Mouse (Mus musculus) MEL (cell line): ENCODE results near the gene Pcbp4. TPM values are rescaled to one million over a fixed set of nuclear protein-coding genes. Genes with fewer than 3 reads are reported as not detected.

ENCODE experiments used
- DNase-seq: peaks from one replicate; pipeline ENCODE4 v3.0.0; 2011; ENCODE audit warnings: low read depth, low spot score
- H3K27ac ChIP-seq: 2 replicates; pipeline ENCODE4 v1.5.1; 2012; ENCODE audit warnings: low read depth, mild to moderate bottlenecking, control low read depth, low read length, moderate library complexity; ENCODE audit not compliant: control insufficient read depth
- H3K27me3 ChIP-seq, 2 experiments: fragments of 150-350 bp in 1 of 2; sonication (generic) in 1 of 2; 2 replicates each; pipeline ENCODE4 v1.6.1; 2012; ENCODE audit warnings: low read length in 2 of 2, mild to moderate bottlenecking in 2 of 2, improper control_type of control experiment in 1 of 2, moderate library complexity in 1 of 2; ENCODE audit not compliant: insufficient read depth in 2 of 2, control insufficient read depth in 1 of 2
- H3K36me3 ChIP-seq, 2 experiments: 2 replicates each; pipeline ENCODE4 v1.6.1; 2012 to 2014; ENCODE audit warnings: low read length in 2 of 2, improper control_type of control experiment in 1 of 2, inconsistent platforms in 1 of 2, mild to moderate bottlenecking in 1 of 2; ENCODE audit not compliant: insufficient read depth in 2 of 2, control insufficient read depth in 1 of 2
- H3K4me1 ChIP-seq, 2 experiments: fragments of 150-350 bp in 1 of 2; sonication (generic) in 1 of 2; 2 replicates each; pipeline ENCODE4 v1.6.1; 2012; ENCODE audit warnings: low read length in 2 of 2, improper control_type of control experiment in 1 of 2, mild to moderate bottlenecking in 1 of 2; ENCODE audit not compliant: insufficient read depth in 2 of 2, control insufficient read depth in 1 of 2
- H3K4me3 ChIP-seq, 2 experiments: fragments of 150-350 bp in 1 of 2; sonication (generic) in 1 of 2; 2 replicates each; pipeline ENCODE4 v1.5.1; 2012; ENCODE audit warnings: low read depth in 2 of 2, low read length in 2 of 2, mild to moderate bottlenecking in 2 of 2, moderate library complexity in 2 of 2, control low read depth in 1 of 2, improper control_type of control experiment in 1 of 2; ENCODE audit not compliant: control insufficient read depth in 1 of 2, insufficient read depth in 1 of 2
- H3K79me2 ChIP-seq: 2 replicates; pipeline ENCODE4 v1.6.1; 2012; ENCODE audit warnings: mild to moderate bottlenecking, low read length, moderate library complexity; ENCODE audit not compliant: control insufficient read depth, poor library complexity, insufficient read depth
- H3K9ac ChIP-seq: 2 replicates; pipeline ENCODE4 v1.6.1; 2012; ENCODE audit warnings: low read depth, mild to moderate bottlenecking, control low read depth, low read length, moderate library complexity; ENCODE audit not compliant: control insufficient read depth, poor library complexity, severe bottlenecking
- H3K9me3 ChIP-seq: fragments of 150-350 bp; sonication (generic); replicated peaks from 2 replicates; pipeline ENCODE4 v1.6.1; 2012; ENCODE audit warnings: mild to moderate bottlenecking, low read length, improper control_type of control experiment, moderate library complexity; ENCODE audit not compliant: insufficient read depth
- CTCF ChIP-seq, 3 experiments: IDR thresholded peaks in 2 of 3; conservative IDR thresholded peaks in 1 of 3; 2 replicates each; pipeline ENCODE4 v1.5.1; 2011 to 2012; ENCODE audit warnings: low read length in 3 of 3, low read depth in 2 of 3, mild to moderate bottlenecking in 2 of 3, improper control_type of control experiment in 1 of 3, inconsistent platforms in 1 of 3, mixed read lengths in 1 of 3, moderate library complexity in 1 of 3; ENCODE audit not compliant: control insufficient read depth in 1 of 3, insufficient read depth in 1 of 3, poor library complexity in 1 of 3, severe bottlenecking in 1 of 3
- ETS1 ChIP-seq: IDR thresholded peaks from 2 replicates; pipeline ENCODE4 v1.6.1; 2012; ENCODE audit warnings: low read depth, mild to moderate bottlenecking, inconsistent platforms, low read length, improper control_type of control experiment, moderate library complexity
- JUND ChIP-seq: IDR thresholded peaks from 2 replicates; pipeline ENCODE4 v1.6.1; 2011; ENCODE audit warnings: low read depth, mild to moderate bottlenecking, improper control_type of control experiment, low read length
- KAT2A ChIP-seq: conservative IDR thresholded peaks from 2 replicates; pipeline ENCODE4 v1.6.1; 2012; ENCODE audit warnings: low read depth, low read length, improper control_type of control experiment, inconsistent platforms
- MAX ChIP-seq: IDR thresholded peaks from 2 replicates; pipeline ENCODE4 v1.6.1; 2011; ENCODE audit warnings: low read length, improper control_type of control experiment
- MYC ChIP-seq: IDR thresholded peaks from 2 replicates; pipeline ENCODE4 v1.6.1; 2011; ENCODE audit warnings: low read depth, mild to moderate bottlenecking, low read length, improper control_type of control experiment, moderate library complexity
- NRF1 ChIP-seq: IDR thresholded peaks from 2 replicates; pipeline ENCODE4 v1.6.1; 2014; ENCODE audit warnings: low read depth, mild to moderate bottlenecking, inconsistent platforms, low read length, improper control_type of control experiment, moderate library complexity; ENCODE audit not compliant: poor library complexity, insufficient read depth, severe bottlenecking
- POLR2AphosphoS2 ChIP-seq: IDR thresholded peaks from 2 replicates; pipeline ENCODE4 v1.6.1; 2011; ENCODE audit warnings: low read length, improper control_type of control experiment
- POLR2AphosphoS5 ChIP-seq: IDR thresholded peaks from 2 replicates; pipeline ENCODE4 v1.6.1; 2012; ENCODE audit warnings: low read depth, borderline replicate concordance, mild to moderate bottlenecking, inconsistent platforms, low read length, moderate library complexity, mixed read lengths
- RAD21 ChIP-seq: IDR thresholded peaks from 2 replicates; pipeline ENCODE4 v1.6.1; 2011; ENCODE audit warnings: mild to moderate bottlenecking, low read depth, low read length, improper control_type of control experiment
- RCOR1 ChIP-seq: IDR thresholded peaks from 2 replicates; pipeline ENCODE4 v1.6.1; 2012; ENCODE audit warnings: low read depth, mild to moderate bottlenecking, inconsistent platforms, low read length, improper control_type of control experiment
- ZKSCAN1 ChIP-seq: IDR thresholded peaks from 2 replicates; pipeline ENCODE4 v1.6.1; 2012; ENCODE audit warnings: low read depth, mild to moderate bottlenecking, inconsistent platforms, low read length, improper control_type of control experiment, moderate library complexity
- ZNF384 ChIP-seq: IDR thresholded peaks from 2 replicates; pipeline ENCODE4 v1.6.1; 2012; ENCODE audit warnings: low read depth, mild to moderate bottlenecking, inconsistent platforms, low read length, improper control_type of control experiment
- polyA plus RNA-seq, 2 experiments: library from polyadenylated mRNA; stranded (reverse) in 1 of 2; unstranded in 1 of 2; fragments of >175 nt in 1 of 2; fragments of >200 nt in 1 of 2; gene quantifications; 2 replicates each; pipeline versions ENCODE4 v1.2.1 to v1.2.4; 2012; ENCODE audit warnings: low replicate concordance in 2 of 2, low read depth in 1 of 2; ENCODE audit not compliant: insufficient read length in 2 of 2, insufficient read depth in 1 of 2, missing spikeins in 1 of 2
- total RNA-seq: library from RNA; depleted of rRNA; stranded (reverse); fragments of 300-350 nt; gene quantifications from 2 replicates; pipeline ENCODE4 v1.2.3, GENCODE M21; 2012

Gene Pcbp4
- total and polyA plus RNA-seq, 3 experiments: 7.7 to 36.6 TPM; not detected in 1

DNA sequence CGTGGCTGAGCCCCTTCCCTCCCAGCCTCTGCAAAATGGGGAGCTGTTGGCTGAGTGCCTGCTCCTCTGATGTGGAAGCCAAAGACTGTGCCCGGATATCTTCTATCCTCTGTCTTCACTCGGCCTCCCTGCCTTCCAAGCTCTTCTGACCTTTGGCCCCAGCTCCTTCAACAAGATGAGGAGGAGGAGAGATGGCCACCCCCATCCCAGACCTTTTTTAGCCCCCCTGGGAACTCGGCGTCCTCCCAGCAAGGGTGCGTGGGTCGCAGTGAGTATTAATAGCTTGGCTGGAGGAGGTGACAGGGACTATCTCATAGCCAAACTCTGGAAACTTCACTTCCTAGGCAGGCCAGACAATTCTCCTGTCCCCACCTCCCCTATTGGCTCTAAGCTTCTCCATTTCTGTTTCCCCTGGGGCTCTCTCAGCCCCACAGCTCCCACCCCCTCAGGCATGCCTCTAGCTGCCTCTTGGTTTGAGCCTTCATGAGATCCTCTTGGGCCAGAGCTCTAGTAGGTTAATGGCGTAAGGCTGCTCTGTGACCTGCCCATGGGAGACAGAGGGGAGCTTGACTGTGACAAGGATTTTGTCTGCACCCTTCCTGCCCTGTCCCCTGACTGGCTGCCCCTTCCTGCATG, 46.5 kb upstream of the Pcbp4 start:
- Histone ChIP-seq H3K27me3 (no peaks in the 10 kb centered on the region; a peak in 2 of 4 replicates), H3K9me3 (no peaks in the 10 kb centered on the region), H3K36me3 (no peaks in the 10 kb centered on the region; a peak in 2 of 4 replicates), H3K9ac (no peak overlapping the region), H3K4me1 (peaks cover 0 to 10% of the 10 kb centered on the region in 2 experiments; a peak in 2 of 4 replicates), H3K79me2 (no peaks in the 10 kb centered on the region), H3K27ac (no peak overlapping the region), H3K4me3 (no peak overlapping the region)
- no peak for DNase-seq
- no peak for TF ChIP-seq JUND
- no peak for TF ChIP-seq MYC
- no peak for TF ChIP-seq ETS1
- no peak for TF ChIP-seq RAD21

- H3K27ac ChIP-seq: no peak overlapping the region
- no peak overlapping the region for H3K9ac ChIP-seq
- no peaks in the 10 kb centered on the region for H3K9me3 ChIP-seq
- no peaks in the 10 kb centered on the region; a peak in 2 of 4 replicates for H3K36me3 ChIP-seq
- no peak overlapping the region for H3K4me3 ChIP-seq
- H3K4me1 ChIP-seq: peaks cover 0 to 5% of the 10 kb centered on the region in 2 experiments; a peak in 1 of 4 replicates
- H3K27me3 ChIP-seq: no peaks in the 10 kb centered on the region; a peak in 2 of 4 replicates
- H3K79me2 ChIP-seq: no peaks in the 10 kb centered on the region
- no peak for DNase-seq
- TF ChIP-seq CTCF (IDR thresholded peaks at IDR 0.05 in 2 of 3, conservative IDR thresholded peaks at IDR 0.05 in 1 of 3; ENCODE audit: control insufficient read depth in 1 of 3, insufficient read depth in 1 of 3, low read depth in 2 of 3, low read length in 3 of 3, poor library complexity in 1 of 3, severe bottlenecking in 1 of 3) (peak; percentile 18 to 20 (median 18); a peak in 3 of 6 replicates), ZNF384 (no peak), POLR2AphosphoS2 (no peak)
These were observed 44.0 kb upstream of the Pcbp4 start for GRCm38 (mm10) chr9:106409096-106409495.

- H3K27ac ChIP-seq: no peak overlapping the region
- no peaks in the 10 kb centered on the region; a peak in 2 of 4 replicates for H3K27me3 ChIP-seq
- no peak for DNase-seq
These were observed 42.9 kb upstream of the Pcbp4 start for GRCm38 (mm10) chr9:106410086-106410650.

More at GRCm38 (mm10) chr9:106410086-106410650, 42.9 kb upstream of the Pcbp4 start:
- Histone ChIP-seq H3K4me1 (peaks cover 0 to 5% of the 10 kb centered on the region in 2 experiments; a peak in 1 of 4 replicates), H3K9me3 (no peaks in the 10 kb centered on the region), H3K79me2 (no peaks in the 10 kb centered on the region), H3K9ac (no peak overlapping the region), H3K4me3 (no peak overlapping the region), H3K36me3 (no peaks in the 10 kb centered on the region; a peak in 1 of 4 replicates)
- TF ChIP-seq NRF1 (no peak), RCOR1 (no peak), KAT2A (no peak), ZKSCAN1 (no peak), MAX (no peak), POLR2AphosphoS5 (no peak)
